Mouse (Mus musculus) activated CD4-positive, CD25-positive, alpha-beta regulatory T cell, adult 9 weeks (primary cell): ENCODE results near the gene Rdh7. TPM values are rescaled to one million over a fixed set of nuclear protein-coding genes. Genes with fewer than 3 reads are reported as not detected.

ENCODE experiments used
- polyA plus RNA-seq: library from polyadenylated mRNA; unstranded; fragments of 100-300 nt; shearing (Covaris generic); gene quantifications from one replicate; pipeline ENCODE4 v1.2.1, GENCODE M21; 2017

Rdh7 gene
- polyA plus RNA-seq: not detected

GRCm38 (mm10) chr10:127888605-127889004 is at the start of gene Rdh7:
Gene Rdh7 (minus strand): TSS chr10:127888817.

GRCm38 (mm10) chr10:127898218-127898617 is 9.6 kb upstream of the Rdh7 start, which contains the start of gene Sdr9c7:
Gene Sdr9c7 (plus strand): TSS chr10:127898518.

GRCm38 (mm10) chr10:127866232-127866631 is 22.4 kb downstream of the Rdh7 start, which contains the start of gene Rdh16f2:
Gene Rdh16f2 (plus strand): TSS chr10:127866474.

GRCm38 (mm10) chr10:127849628-127850027 is 39.0 kb downstream of the Rdh7 start, which contains the start of gene Rdh19:
Gene Rdh19 (plus strand): TSS chr10:127849928.

Other genes starting within 250 kb of the Rdh7 start
- gene Stat6, start 245.8 kb downstream of the Rdh7 start, polyA plus RNA-seq: 291 TPM
- 13.9 TPM for gene Nemp1, start 221.9 kb downstream of the Rdh7 start, polyA plus RNA-seq
- 73.1 TPM for gene Nab2, start 220.2 kb downstream of the Rdh7 start, polyA plus RNA-seq
- gene Myo1a, start 183.6 kb downstream of the Rdh7 start, polyA plus RNA-seq: 0.11 TPM
- not detected for gene Tac2, start 164.3 kb downstream of the Rdh7 start, polyA plus RNA-seq
- gene Zbtb39, start 149.3 kb downstream of the Rdh7 start, polyA plus RNA-seq: 0.28 TPM
- 0.09 TPM for gene Gpr182, start 137.1 kb downstream of the Rdh7 start, polyA plus RNA-seq
- 0.17 TPM for gene Rdh1, start 129.1 kb downstream of the Rdh7 start, polyA plus RNA-seq
- gene Rdh16f1, start 129.0 kb downstream of the Rdh7 start, polyA plus RNA-seq: 0.13 TPM
- not detected for gene Rdh9, start 112.4 kb downstream of the Rdh7 start, polyA plus RNA-seq
- not detected for gene Rdh16, start 87.7 kb downstream of the Rdh7 start, polyA plus RNA-seq
- gene Rdh19, start 38.9 kb downstream of the Rdh7 start, polyA plus RNA-seq: not detected
- not detected for gene Rdh16f2, start 22.3 kb downstream of the Rdh7 start, polyA plus RNA-seq
- gene Sdr9c7, start 9.7 kb upstream of the Rdh7 start, polyA plus RNA-seq: not detected
- not detected for gene Hsd17b6, start 118.8 kb upstream of the Rdh7 start, polyA plus RNA-seq
- gene Prim1, start 126.4 kb upstream of the Rdh7 start, polyA plus RNA-seq: 20.3 TPM
- 675 TPM for gene Naca, start 146.8 kb upstream of the Rdh7 start, polyA plus RNA-seq
- 94.5 TPM for gene Ptges3, start 170.1 kb upstream of the Rdh7 start, polyA plus RNA-seq
- gene Atp5b, start 194.5 kb upstream of the Rdh7 start, polyA plus RNA-seq: 1,218 TPM
- 80.6 TPM for gene Baz2a, start 202.8 kb upstream of the Rdh7 start, polyA plus RNA-seq